Mouse (Mus musculus) ES-E14 (cell line): ENCODE measurements at regions not wholly inside any gene's neighbourhood (a gene's known extent, or its start where the extent isn't known, plus 50 kb on each side); places are given as distances from the start of the nearest gene placed in this dataset.
A peak's percentile ranks its signal among the peaks of the same experiment; 100 is the strongest.

Experiments used
- DNase-seq: peaks from one replicate; pipeline ENCODE4 v3.0.0-alpha.2; 2013; ENCODE audit warnings: low read depth, low spot score
- H3K27ac ChIP-seq: 2 replicates; pipeline ENCODE4 v1.5.1; 2012; ENCODE audit warnings: low read depth, mild to moderate bottlenecking, low read length, moderate library complexity, mixed read lengths; ENCODE audit not compliant: poor library complexity, insufficient read depth, severe bottlenecking
- H3K36me3 ChIP-seq: 2 replicates; pipeline ENCODE4 v1.6.1; 2012; ENCODE audit warnings: mild to moderate bottlenecking, low read length, moderate library complexity, mixed read lengths; ENCODE audit not compliant: control insufficient read depth, poor library complexity, insufficient read depth, severe bottlenecking
- H3K4me1 ChIP-seq, 2 experiments: fragments of 150-350 bp in 1 of 2; sonication (generic) in 1 of 2; 2 replicates each; pipeline ENCODE4 v1.6.1; 2012; ENCODE audit warnings: low read length in 2 of 2, mild to moderate bottlenecking in 1 of 2, mixed read lengths in 1 of 2; ENCODE audit not compliant: control insufficient read depth in 2 of 2, insufficient read depth in 2 of 2, poor library complexity in 1 of 2
- H3K4me3 ChIP-seq, 2 experiments: fragments of 150-350 bp in 1 of 2; sonication (generic) in 1 of 2; 2 replicates each; pipeline ENCODE4 v1.5.1; 2012; ENCODE audit warnings: low read length in 2 of 2, low read depth in 1 of 2, mild to moderate bottlenecking in 1 of 2, mixed read lengths in 1 of 2; ENCODE audit not compliant: insufficient read depth in 1 of 2, poor library complexity in 1 of 2, severe bottlenecking in 1 of 2
- H3K9ac ChIP-seq: 2 replicates; pipeline ENCODE4 v1.6.1; 2012; ENCODE audit warnings: low read depth, mild to moderate bottlenecking, low read length, mixed read lengths; ENCODE audit not compliant: poor library complexity, insufficient read depth, severe bottlenecking
- H3K9me3 ChIP-seq: fragments of 150-350 bp; sonication (generic); 2 replicates; pipeline ENCODE4 v1.6.1; 2012; ENCODE audit warnings: low read depth, mild to moderate bottlenecking, low read length; ENCODE audit not compliant: control insufficient read depth, insufficient read depth
- CHD2 ChIP-seq: IDR thresholded peaks from 2 replicates; pipeline ENCODE4 v1.6.1; 2014; ENCODE audit warnings: mild to moderate bottlenecking, low read depth, low read length, inconsistent platforms
- HCFC1 ChIP-seq: IDR thresholded peaks from 2 replicates; pipeline ENCODE4 v1.6.1; 2012; ENCODE audit warnings: low read length, inconsistent platforms, borderline replicate concordance; ENCODE audit not compliant: insufficient read depth
- MAFK ChIP-seq: IDR thresholded peaks from 2 replicates; pipeline ENCODE4 v1.6.1; 2014; ENCODE audit warnings: mild to moderate bottlenecking, low read depth, low read length, inconsistent platforms; ENCODE audit not compliant: insufficient read depth
- ZC3H11A ChIP-seq: IDR thresholded peaks from 2 replicates; pipeline ENCODE4 v1.6.1; 2012; ENCODE audit warnings: low read depth, mild to moderate bottlenecking, inconsistent platforms, low read length, borderline replicate concordance
- ZNF384 ChIP-seq: IDR thresholded peaks from 2 replicates; pipeline ENCODE4 v1.6.1; 2012; ENCODE audit warnings: low read depth, low read length, inconsistent platforms
- in situ Hi-C, 2 experiments: fragments of 600-800 bp; cut with MboI; formaldehyde crosslinking; loops; one replicate each; pipeline ENCODE4 v1.15.1; 2025; ENCODE audit warnings: low sequenced_read_pairs in 2 of 2, inconsistent platforms in 1 of 2; ENCODE audit not compliant: unreplicated experiment in 2 of 2

GRCm38 (mm10) chr10:100701938-100702337, 111.7 kb downstream of the 1700017N19Rik start:
- no peak overlapping the region for H3K27ac ChIP-seq
- H3K36me3 ChIP-seq: no peaks in the 10 kb centered on the region
- no peak for TF ChIP-seq ZNF384
- TF ChIP-seq HCFC1: no peak
- TF ChIP-seq MAFK: no peak
- no peak for TF ChIP-seq CHD2
- no peak for TF ChIP-seq ZC3H11A
- in situ Hi-C loops: no loop called here
- H3K9me3 ChIP-seq: no peaks in the 10 kb centered on the region
- H3K9ac ChIP-seq: no peak overlapping the region
- H3K4me1 ChIP-seq: no peaks in the 10 kb centered on the region
- H3K4me3 ChIP-seq: no peak overlapping the region
- DNase-seq: no peak

- in situ Hi-C loops: no loop called here
- no peak for DNase-seq
Measured at GRCm38 (mm10) chr10:100716084-100716667, 125.9 kb downstream of the 1700017N19Rik start.

DNA sequence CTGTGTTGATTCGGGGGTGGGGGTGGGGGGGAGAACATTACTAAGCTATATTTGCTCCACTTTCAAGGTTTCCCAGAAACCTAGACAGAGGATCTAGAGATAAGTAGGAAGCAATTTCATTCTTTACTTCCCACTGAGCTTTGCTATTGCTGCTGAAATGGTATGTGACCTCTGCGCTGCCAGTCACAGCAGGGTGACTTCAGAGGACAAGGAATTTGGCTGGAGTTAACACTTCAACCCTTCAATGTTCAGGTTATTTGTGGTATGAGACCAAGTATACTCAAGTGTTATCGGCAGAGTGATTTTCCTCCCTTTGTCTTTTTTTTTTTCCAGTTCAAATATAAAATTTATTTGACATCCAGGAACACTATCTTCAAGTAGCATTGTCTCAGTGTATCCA, 128.3 kb downstream of the 1700017N19Rik start:
- in situ Hi-C loops: no loop called here
- Histone ChIP-seq H3K4me3 (no peak overlapping the region), H3K9me3 (no peaks in the 10 kb centered on the region), H3K27ac (no peak overlapping the region), H3K4me1 (no peaks in the 10 kb centered on the region), H3K9ac (no peak overlapping the region), H3K36me3 (no peaks in the 10 kb centered on the region)
- no peak for DNase-seq
- TF ChIP-seq ZC3H11A (no peak), MAFK (no peak), HCFC1 (no peak), ZNF384 (no peak)

More at GRCm38 (mm10) chr10:100716084-100716667, 125.9 kb downstream of the 1700017N19Rik start:
- H3K27ac ChIP-seq: no peak overlapping the region
- no peak overlapping the region for H3K4me3 ChIP-seq
- TF ChIP-seq ZC3H11A: no peak
- no peak for TF ChIP-seq MAFK
- no peak for TF ChIP-seq CHD2
- no peak for TF ChIP-seq ZNF384
- TF ChIP-seq HCFC1: no peak
- H3K9me3 ChIP-seq: no peaks in the 10 kb centered on the region
- no peaks in the 10 kb centered on the region for H3K36me3 ChIP-seq
- no peaks in the 10 kb centered on the region for H3K4me1 ChIP-seq
- H3K9ac ChIP-seq: no peak overlapping the region

DNA sequence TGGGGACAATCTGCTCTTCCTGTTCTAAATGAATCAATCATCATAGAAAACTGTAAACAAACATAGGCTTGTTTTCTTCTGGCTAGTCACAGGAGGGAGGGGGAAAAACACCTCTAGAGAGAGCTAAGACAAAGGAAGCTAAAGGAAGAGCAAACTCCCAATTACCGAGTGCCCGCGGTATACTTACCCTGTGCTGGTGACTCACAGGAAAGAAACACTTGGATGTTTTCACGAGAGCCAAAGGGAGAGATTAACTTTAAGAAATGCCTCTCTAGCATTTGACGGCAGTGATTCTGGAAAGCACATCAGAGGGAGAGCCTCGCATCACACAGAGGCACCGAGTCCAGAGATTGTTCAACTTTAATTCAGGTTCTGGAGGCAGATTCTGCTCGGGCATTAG, 151.0 kb downstream of the 1700017N19Rik start:
- Histone ChIP-seq H3K27ac (no peak overlapping the region), H3K4me1 (no peaks in the 10 kb centered on the region), H3K9ac (no peak overlapping the region), H3K36me3 (no peaks in the 10 kb centered on the region), H3K4me3 (no peak overlapping the region), H3K9me3 (no peaks in the 10 kb centered on the region)
- in situ Hi-C loops: no loop called here
- TF ChIP-seq HCFC1 (no peak), ZNF384 (no peak), MAFK (no peak), ZC3H11A (no peak)
- DNase-seq: no peak

DNA sequence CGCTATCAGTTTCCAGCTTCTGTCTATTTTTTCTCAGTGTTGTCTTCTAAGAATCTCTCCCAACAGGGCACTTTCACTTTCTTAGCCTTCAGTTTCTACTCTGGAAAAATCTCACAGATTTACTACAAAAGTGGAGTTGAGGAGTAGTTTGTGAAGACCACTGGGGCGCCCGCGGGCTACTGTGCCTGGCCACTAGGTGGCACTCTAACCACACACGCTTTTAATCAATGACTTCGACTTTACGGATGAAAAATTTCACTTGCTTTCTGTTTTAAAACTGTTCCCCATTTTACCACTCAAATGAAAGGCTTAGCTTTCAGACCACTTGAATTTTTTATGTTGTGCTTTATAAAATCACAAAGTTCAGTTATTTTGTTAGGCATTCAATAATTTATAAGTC, 151.8 kb downstream of the 1700017N19Rik start:
- in situ Hi-C loops: no loop called here
- H3K4me3 ChIP-seq: no peak overlapping the region

More for the DNA sequence above, 151.8 kb downstream of the 1700017N19Rik start:
- H3K9me3 ChIP-seq: no peaks in the 10 kb centered on the region
- TF ChIP-seq ZNF384 (no peak), ZC3H11A (peak; percentile 66; the same call in 1 of the 2 replicates)
- H3K4me1 ChIP-seq: no peaks in the 10 kb centered on the region
- H3K9ac ChIP-seq: no peak overlapping the region
- DNase-seq: peak; percentile 33
- H3K36me3 ChIP-seq: no peaks in the 10 kb centered on the region
- H3K27ac ChIP-seq: no peak overlapping the region
